Mouse (Mus musculus) brain, adult 2 months (tissue): ENCODE measurements around the gene Fam71a.

Source experiments
- DNase-seq: peaks from one replicate; pipeline ENCODE4 v3.0.0; 2011; ENCODE audit warnings: low read depth, low spot score

Gene Fam71a

DNA sequence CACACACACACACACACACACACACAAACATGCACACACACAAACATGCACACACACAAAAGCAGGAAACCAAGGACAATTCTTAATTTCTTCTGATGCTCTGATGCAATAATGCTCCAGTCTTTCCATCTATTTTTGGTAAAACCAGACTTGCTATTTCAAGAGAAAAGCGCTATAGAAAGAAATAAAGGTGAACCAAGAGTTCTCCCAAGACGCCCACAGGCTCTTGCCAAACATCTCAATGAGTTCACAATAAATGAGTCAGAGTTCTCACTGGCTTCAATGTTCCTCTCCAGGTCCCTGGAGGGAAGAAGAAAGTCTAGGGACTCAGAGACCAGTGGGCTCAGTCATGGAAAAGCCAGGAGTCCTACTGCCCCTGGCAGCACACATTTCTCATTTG is 40.9 kb downstream of the Fam71a start:
- peak; percentile 61 for DNase-seq

DNA sequence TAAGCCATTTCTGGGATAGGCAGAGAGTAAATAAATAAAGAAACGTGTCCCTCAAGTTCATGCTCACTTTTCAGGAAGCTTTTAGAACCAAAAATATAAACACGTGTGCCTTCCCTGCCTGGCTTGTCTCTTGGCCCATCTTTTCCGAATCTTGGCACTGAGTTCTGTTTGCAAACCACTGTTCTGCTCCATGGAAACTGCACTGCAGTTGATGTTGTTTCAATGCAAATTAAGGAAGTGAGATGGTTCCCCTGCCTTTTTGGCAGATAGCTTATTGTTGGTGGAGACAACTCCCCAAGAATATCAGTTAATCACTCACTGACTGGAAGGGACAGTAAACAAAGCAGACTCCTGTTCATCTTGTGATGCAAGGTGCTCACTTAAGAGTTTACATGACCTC is 41.9 kb downstream of the Fam71a start:
- DNase-seq, result peak; percentile 58

DNA sequence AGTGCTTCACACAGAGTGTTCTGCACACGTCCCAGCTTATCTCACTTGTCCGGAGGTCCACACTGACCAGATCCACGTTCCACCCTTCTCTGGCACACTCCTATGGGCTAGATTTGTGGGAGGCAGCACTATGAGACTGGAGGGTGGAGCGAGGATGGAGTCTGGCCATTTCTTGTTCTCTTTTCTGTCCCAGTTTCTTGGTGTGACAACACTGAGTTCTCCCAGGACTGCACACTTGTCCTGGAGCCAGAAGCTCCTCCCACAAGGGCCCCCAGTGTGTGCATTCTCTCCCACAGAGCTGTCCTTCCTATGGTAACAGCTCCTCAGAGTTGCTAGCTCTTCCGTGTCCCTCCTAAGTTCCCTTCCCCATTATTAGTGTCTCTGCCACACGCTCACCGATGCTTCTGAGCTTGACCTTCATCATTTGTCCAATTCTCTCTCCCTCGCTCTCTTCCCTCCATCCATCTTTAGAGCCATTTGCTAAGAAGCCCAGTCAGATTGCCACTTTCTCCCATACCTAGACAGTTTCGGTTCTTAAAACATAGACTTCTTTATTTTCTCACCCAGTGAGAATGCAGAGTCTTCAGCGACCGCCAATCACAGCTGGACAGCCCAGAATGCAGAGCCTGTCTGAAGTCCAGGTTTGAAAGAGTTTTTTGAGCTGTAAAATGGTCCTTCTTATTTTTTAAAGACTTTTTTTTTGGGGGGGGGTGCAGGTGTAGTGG is 48.9 kb downstream of the Fam71a start:
- peak; percentile 34 for DNase-seq

DNA sequence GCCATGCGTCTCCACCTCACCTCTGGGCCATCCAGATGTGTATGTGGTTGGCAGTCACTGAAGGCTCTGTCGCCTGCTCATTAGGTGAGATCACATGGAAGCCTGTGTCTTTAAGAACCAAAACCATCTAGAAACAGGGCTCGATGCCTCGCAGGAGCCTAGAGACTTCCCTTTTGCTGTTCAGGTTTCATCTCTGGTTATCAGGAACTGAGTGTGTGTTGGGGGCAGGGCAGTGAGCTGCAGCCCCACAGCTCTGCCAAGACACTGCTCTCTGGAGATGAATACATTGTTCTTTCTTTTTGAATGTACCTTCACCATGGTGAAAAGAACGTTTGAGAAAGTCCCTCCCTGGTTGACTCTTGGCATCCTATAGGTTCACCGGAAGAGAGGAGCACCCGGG is 49.7 kb downstream of the Fam71a start:
- no peak for DNase-seq
